Mouse (Mus musculus) MEL (cell line): Measurements from ENCODE around the gene Rps6kb2. TPM values are rescaled to one million over a fixed set of nuclear protein-coding genes. Genes with fewer than 3 reads are reported as not detected.

Experiments
- DNase-seq: peaks from one replicate; pipeline ENCODE4 v3.0.0; 2011; ENCODE audit warnings: low read depth, low spot score
- H3K27ac ChIP-seq: 2 replicates; pipeline ENCODE4 v1.5.1; 2012; ENCODE audit warnings: low read depth, mild to moderate bottlenecking, control low read depth, low read length, moderate library complexity; ENCODE audit not compliant: control insufficient read depth
- H3K27me3 ChIP-seq, 2 experiments: fragments of 150-350 bp in 1 of 2; sonication (generic) in 1 of 2; 2 replicates each; pipeline ENCODE4 v1.6.1; 2012; ENCODE audit warnings: low read length in 2 of 2, mild to moderate bottlenecking in 2 of 2, improper control_type of control experiment in 1 of 2, moderate library complexity in 1 of 2; ENCODE audit not compliant: insufficient read depth in 2 of 2, control insufficient read depth in 1 of 2
- H3K36me3 ChIP-seq, 2 experiments: 2 replicates each; pipeline ENCODE4 v1.6.1; 2012 to 2014; ENCODE audit warnings: low read length in 2 of 2, improper control_type of control experiment in 1 of 2, inconsistent platforms in 1 of 2, mild to moderate bottlenecking in 1 of 2; ENCODE audit not compliant: insufficient read depth in 2 of 2, control insufficient read depth in 1 of 2
- H3K4me1 ChIP-seq, 2 experiments: fragments of 150-350 bp in 1 of 2; sonication (generic) in 1 of 2; 2 replicates each; pipeline ENCODE4 v1.6.1; 2012; ENCODE audit warnings: low read length in 2 of 2, improper control_type of control experiment in 1 of 2, mild to moderate bottlenecking in 1 of 2; ENCODE audit not compliant: insufficient read depth in 2 of 2, control insufficient read depth in 1 of 2
- H3K4me3 ChIP-seq, 2 experiments: fragments of 150-350 bp in 1 of 2; sonication (generic) in 1 of 2; 2 replicates each; pipeline ENCODE4 v1.5.1; 2012; ENCODE audit warnings: low read depth in 2 of 2, low read length in 2 of 2, mild to moderate bottlenecking in 2 of 2, moderate library complexity in 2 of 2, control low read depth in 1 of 2, improper control_type of control experiment in 1 of 2; ENCODE audit not compliant: control insufficient read depth in 1 of 2, insufficient read depth in 1 of 2
- H3K79me2 ChIP-seq: 2 replicates; pipeline ENCODE4 v1.6.1; 2012; ENCODE audit warnings: mild to moderate bottlenecking, low read length, moderate library complexity; ENCODE audit not compliant: control insufficient read depth, poor library complexity, insufficient read depth
- H3K9ac ChIP-seq: 2 replicates; pipeline ENCODE4 v1.6.1; 2012; ENCODE audit warnings: low read depth, mild to moderate bottlenecking, control low read depth, low read length, moderate library complexity; ENCODE audit not compliant: control insufficient read depth, poor library complexity, severe bottlenecking
- H3K9me3 ChIP-seq: fragments of 150-350 bp; sonication (generic); replicated peaks from 2 replicates; pipeline ENCODE4 v1.6.1; 2012; ENCODE audit warnings: mild to moderate bottlenecking, low read length, improper control_type of control experiment, moderate library complexity; ENCODE audit not compliant: insufficient read depth
- CHD1 ChIP-seq: IDR thresholded peaks from 2 replicates; pipeline ENCODE4 v1.6.1; 2012; ENCODE audit warnings: low read depth, mild to moderate bottlenecking, inconsistent platforms, low read length, improper control_type of control experiment
- CHD2 ChIP-seq: IDR thresholded peaks from 2 replicates; pipeline ENCODE4 v1.6.1; 2011; ENCODE audit warnings: low read length, improper control_type of control experiment
- CTCF ChIP-seq, 3 experiments: IDR thresholded peaks in 2 of 3; conservative IDR thresholded peaks in 1 of 3; 2 replicates each; pipeline ENCODE4 v1.5.1; 2011 to 2012; ENCODE audit warnings: low read length in 3 of 3, low read depth in 2 of 3, mild to moderate bottlenecking in 2 of 3, improper control_type of control experiment in 1 of 3, inconsistent platforms in 1 of 3, mixed read lengths in 1 of 3, moderate library complexity in 1 of 3; ENCODE audit not compliant: control insufficient read depth in 1 of 3, insufficient read depth in 1 of 3, poor library complexity in 1 of 3, severe bottlenecking in 1 of 3
- E2F4 ChIP-seq: IDR thresholded peaks from 2 replicates; pipeline ENCODE4 v1.6.1; 2011; ENCODE audit warnings: low read depth, low read length, improper control_type of control experiment, borderline replicate concordance
- ELF1 ChIP-seq: IDR thresholded peaks from 2 replicates; pipeline ENCODE4 v1.6.1; 2014; ENCODE audit warnings: low read depth, mild to moderate bottlenecking, inconsistent platforms, low read length, improper control_type of control experiment, moderate library complexity
- EP300 ChIP-seq, 2 experiments: IDR thresholded peaks; 2 replicates each; pipeline ENCODE4 v1.6.1; 2011; ENCODE audit warnings: improper control_type of control experiment in 2 of 2, low read length in 2 of 2, low read depth in 1 of 2, mild to moderate bottlenecking in 1 of 2
- ETS1 ChIP-seq: IDR thresholded peaks from 2 replicates; pipeline ENCODE4 v1.6.1; 2012; ENCODE audit warnings: low read depth, mild to moderate bottlenecking, inconsistent platforms, low read length, improper control_type of control experiment, moderate library complexity
- GABPA ChIP-seq: IDR thresholded peaks from 2 replicates; pipeline ENCODE4 v1.6.1; 2012; ENCODE audit warnings: low read depth, mild to moderate bottlenecking, inconsistent platforms, low read length, improper control_type of control experiment, moderate library complexity
- GATA1 ChIP-seq: IDR thresholded peaks from 2 replicates; pipeline ENCODE4 v1.6.1; 2011; ENCODE audit warnings: low read depth, low read length, improper control_type of control experiment
- HCFC1 ChIP-seq: IDR thresholded peaks from 2 replicates; pipeline ENCODE4 v1.6.1; 2012; ENCODE audit warnings: low read depth, mild to moderate bottlenecking, inconsistent platforms, low read length, improper control_type of control experiment, moderate library complexity
- KAT2A ChIP-seq: conservative IDR thresholded peaks from 2 replicates; pipeline ENCODE4 v1.6.1; 2012; ENCODE audit warnings: low read depth, low read length, improper control_type of control experiment, inconsistent platforms
- MAZ ChIP-seq: IDR thresholded peaks from 2 replicates; pipeline ENCODE4 v1.6.1; 2012; ENCODE audit warnings: low read depth, mild to moderate bottlenecking, inconsistent platforms, low read length, improper control_type of control experiment
- MXI1 ChIP-seq: IDR thresholded peaks from 2 replicates; pipeline ENCODE4 v1.6.1; 2011; ENCODE audit warnings: mild to moderate bottlenecking, low read depth, low read length, improper control_type of control experiment
- MYB ChIP-seq: IDR thresholded peaks from 2 replicates; pipeline ENCODE4 v1.6.1; 2011; ENCODE audit warnings: mild to moderate bottlenecking, low read depth, low read length, improper control_type of control experiment
- MYC ChIP-seq: IDR thresholded peaks from 2 replicates; pipeline ENCODE4 v1.6.1; 2011; ENCODE audit warnings: low read depth, mild to moderate bottlenecking, low read length, improper control_type of control experiment, moderate library complexity
- NELFE ChIP-seq: IDR thresholded peaks from 2 replicates; pipeline ENCODE4 v1.6.1; 2011; ENCODE audit warnings: low read depth, low read length, improper control_type of control experiment
- NRF1 ChIP-seq: IDR thresholded peaks from 2 replicates; pipeline ENCODE4 v1.6.1; 2014; ENCODE audit warnings: low read depth, mild to moderate bottlenecking, inconsistent platforms, low read length, improper control_type of control experiment, moderate library complexity; ENCODE audit not compliant: poor library complexity, insufficient read depth, severe bottlenecking
- POLR2A ChIP-seq, 2 experiments: IDR thresholded peaks; 2 replicates each; pipeline ENCODE4 v1.6.1; 2011 to 2012; ENCODE audit warnings: low read length in 2 of 2, mild to moderate bottlenecking in 2 of 2, control low read depth in 1 of 2, improper control_type of control experiment in 1 of 2, low read depth in 1 of 2, moderate library complexity in 1 of 2; ENCODE audit not compliant: control insufficient read depth in 1 of 2, insufficient read depth in 1 of 2, poor library complexity in 1 of 2
- POLR2AphosphoS2 ChIP-seq: IDR thresholded peaks from 2 replicates; pipeline ENCODE4 v1.6.1; 2011; ENCODE audit warnings: low read length, improper control_type of control experiment
- POLR2AphosphoS5 ChIP-seq: IDR thresholded peaks from 2 replicates; pipeline ENCODE4 v1.6.1; 2012; ENCODE audit warnings: low read depth, borderline replicate concordance, mild to moderate bottlenecking, inconsistent platforms, low read length, moderate library complexity, mixed read lengths
- RAD21 ChIP-seq: IDR thresholded peaks from 2 replicates; pipeline ENCODE4 v1.6.1; 2011; ENCODE audit warnings: mild to moderate bottlenecking, low read depth, low read length, improper control_type of control experiment
- RCOR1 ChIP-seq: IDR thresholded peaks from 2 replicates; pipeline ENCODE4 v1.6.1; 2012; ENCODE audit warnings: low read depth, mild to moderate bottlenecking, inconsistent platforms, low read length, improper control_type of control experiment
- SIN3A ChIP-seq: IDR thresholded peaks from 2 replicates; pipeline ENCODE4 v1.6.1; 2012; ENCODE audit warnings: low read length, improper control_type of control experiment, inconsistent platforms
- TBP ChIP-seq: IDR thresholded peaks from 2 replicates; pipeline ENCODE4 v1.8.0; 2011; ENCODE audit warnings: low read depth, low read length, improper control_type of control experiment
- TCF12 ChIP-seq: IDR thresholded peaks from 2 replicates; pipeline ENCODE4 v1.6.1; 2014; ENCODE audit warnings: low read depth, mild to moderate bottlenecking, inconsistent platforms, low read length, improper control_type of control experiment, moderate library complexity
- USF1 ChIP-seq: IDR thresholded peaks from 2 replicates; pipeline ENCODE4 v1.6.1; 2014; ENCODE audit warnings: low read depth, mild to moderate bottlenecking, inconsistent platforms, low read length, improper control_type of control experiment, moderate library complexity
- USF2 ChIP-seq, 2 experiments: IDR thresholded peaks; 2 replicates each; pipeline ENCODE4 v1.6.1; 2011 to 2012; ENCODE audit warnings: improper control_type of control experiment in 2 of 2, low read length in 2 of 2, borderline replicate concordance in 1 of 2, inconsistent platforms in 1 of 2, low read depth in 1 of 2, mild to moderate bottlenecking in 1 of 2; ENCODE audit not compliant: insufficient read depth in 1 of 2
- ZKSCAN1 ChIP-seq: IDR thresholded peaks from 2 replicates; pipeline ENCODE4 v1.6.1; 2012; ENCODE audit warnings: low read depth, mild to moderate bottlenecking, inconsistent platforms, low read length, improper control_type of control experiment, moderate library complexity
- ZMIZ1 ChIP-seq: IDR thresholded peaks from 2 replicates; pipeline ENCODE4 v1.6.1; 2012; ENCODE audit warnings: low read depth, mild to moderate bottlenecking, inconsistent platforms, low read length, improper control_type of control experiment, moderate library complexity
- ZNF384 ChIP-seq: IDR thresholded peaks from 2 replicates; pipeline ENCODE4 v1.6.1; 2012; ENCODE audit warnings: low read depth, mild to moderate bottlenecking, inconsistent platforms, low read length, improper control_type of control experiment
- polyA plus RNA-seq, 2 experiments: library from polyadenylated mRNA; stranded (reverse) in 1 of 2; unstranded in 1 of 2; fragments of >175 nt in 1 of 2; fragments of >200 nt in 1 of 2; gene quantifications; 2 replicates each; pipeline versions ENCODE4 v1.2.1 to v1.2.4; 2012; ENCODE audit warnings: low replicate concordance in 2 of 2, low read depth in 1 of 2; ENCODE audit not compliant: insufficient read length in 2 of 2, insufficient read depth in 1 of 2, missing spikeins in 1 of 2
- total RNA-seq: library from RNA; depleted of rRNA; stranded (reverse); fragments of 300-350 nt; gene quantifications from 2 replicates; pipeline ENCODE4 v1.2.3, GENCODE M21; 2012

Gene Rps6kb2
- total and polyA plus RNA-seq, 3 experiments: 8.7 to 19.8 TPM; not detected in 1

- TF ChIP-seq ZKSCAN1: no peak
- 0 out of 2 replicates have a peak, but pooled peaks have one; percentile 24 for TF ChIP-seq NRF1
- peak; percentile 60 to 90 for TF ChIP-seq POLR2A (IDR thresholded peaks at IDR 0.05; ENCODE audit: control insufficient read depth in 1 of 2, insufficient read depth in 1 of 2, low read depth in 1 of 2, low read length in 2 of 2, poor library complexity in 1 of 2)
- TF ChIP-seq ZNF384: 0 out of 2 replicates have a peak, but pooled peaks have one; percentile 11
- no peak; the same call in 1 of the 2 replicates for TF ChIP-seq KAT2A
- peak in 2 of 3 experiments; percentile 74 to 86; a peak in 5 of 6 replicates for TF ChIP-seq CTCF (IDR thresholded peaks at IDR 0.05 in 2 of 3, conservative IDR thresholded peaks at IDR 0.05 in 1 of 3; ENCODE audit: control insufficient read depth in 1 of 3, insufficient read depth in 1 of 3, low read depth in 2 of 3, low read length in 3 of 3, poor library complexity in 1 of 3, severe bottlenecking in 1 of 3)
- peak; percentile 80 for TF ChIP-seq POLR2AphosphoS2
- TF ChIP-seq MYC: 0 out of 2 replicates have a peak, but pooled peaks have one; percentile 57
- no peak for TF ChIP-seq USF2 (IDR thresholded peaks at IDR 0.05; ENCODE audit: borderline replicate concordance in 1 of 2, insufficient read depth in 1 of 2, low read depth in 1 of 2, low read length in 2 of 2)
- TF ChIP-seq TCF12: peak; percentile 51
- peak; percentile 71 for TF ChIP-seq HCFC1
- TF ChIP-seq EP300 (IDR thresholded peaks at IDR 0.05; ENCODE audit: low read depth in 1 of 2, low read length in 2 of 2): peak in 1 of 2 experiments; percentile 26; a peak in 2 of 4 replicates
- TF ChIP-seq MYB: no peak
- peak; percentile 77 for TF ChIP-seq ELF1
- TF ChIP-seq, all 39 proteins: peak for 20
Observed at GRCm38 (mm10) chr19:4191528-4192250, 28.5 kb upstream of the Rps6kb2 start, which contains the start of gene Ppp1ca (continued).

DNA sequence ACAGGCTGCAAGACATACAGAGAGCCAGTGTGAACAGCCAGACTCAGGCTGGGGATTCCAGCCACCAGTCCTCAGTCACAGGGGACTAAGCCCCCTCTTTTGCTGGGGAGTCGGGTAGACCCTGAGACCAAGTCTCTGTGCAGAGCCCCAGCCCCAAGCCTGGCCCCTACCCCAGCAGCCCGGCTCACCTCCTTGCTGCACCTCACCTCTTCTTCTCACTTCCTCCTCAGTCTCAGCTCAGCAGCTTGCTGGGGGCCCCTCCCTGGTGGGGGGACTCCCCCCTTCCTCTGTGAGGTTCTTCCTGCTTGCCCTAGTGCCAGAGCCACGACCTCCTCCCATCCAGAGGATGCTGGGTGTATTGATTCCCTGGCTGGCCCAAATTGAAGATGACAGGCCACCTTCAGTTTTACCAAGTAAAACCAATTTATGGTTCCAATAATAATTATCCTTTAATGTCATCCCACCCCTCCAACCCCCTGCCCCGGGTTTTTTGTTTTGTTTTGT lies 27.7 kb upstream of the Rps6kb2 start, which contains the start of gene Tbc1d10c:
Gene Tbc1d10c, minus strand, starts transcription at position 454 of the 504 bp plus-strand sequence.
- Histone ChIP-seq H3K27me3 (no peaks in the 10 kb centered on the region), H3K4me3 (peak within 1 kb of the TSS; percentile 85 to 88), H3K9ac (peak within 1 kb of the TSS; percentile 99), H3K27ac (peak within 1 kb of the TSS; percentile 98), H3K9me3 (no peaks in the 10 kb centered on the region), H3K4me1 (peaks cover 6 to 20% of the 10 kb centered on the region in 2 experiments), H3K36me3 (peaks cover 6 to 17% of the 10 kb centered on the region in 2 experiments; a peak in 3 of 4 replicates), H3K79me2 (peaks cover 28% of the 10 kb centered on the region)
- peak; percentile 83 for DNase-seq
- 0 out of 2 replicates have a peak, but pooled peaks have one; percentile 34 for TF ChIP-seq TBP
- no peak for TF ChIP-seq MYB
- TF ChIP-seq ETS1: 0 out of 2 replicates have a peak, but pooled peaks have one; percentile 14
- no peak for TF ChIP-seq KAT2A
- no peak for TF ChIP-seq GABPA
- peak; percentile 35 for TF ChIP-seq HCFC1
- no peak for TF ChIP-seq CHD2
- TF ChIP-seq MAZ: peak; percentile 98
- no peak for TF ChIP-seq TCF12
- no peak for TF ChIP-seq ZMIZ1
- TF ChIP-seq USF1: no peak
- TF ChIP-seq POLR2AphosphoS5: no peak
- TF ChIP-seq GATA1: no peak
- no peak for TF ChIP-seq EP300 (IDR thresholded peaks at IDR 0.05; ENCODE audit: low read depth in 1 of 2, low read length in 2 of 2)
- TF ChIP-seq MXI1: peak; percentile 98
- TF ChIP-seq ZNF384: no peak
- peak; percentile 21; the same call in 1 of the 2 replicates for TF ChIP-seq NELFE
- TF ChIP-seq ZKSCAN1: no peak
- peak; percentile 76 for TF ChIP-seq ELF1
- TF ChIP-seq USF2 (IDR thresholded peaks at IDR 0.05; ENCODE audit: borderline replicate concordance in 1 of 2, insufficient read depth in 1 of 2, low read depth in 1 of 2, low read length in 2 of 2): no peak
- TF ChIP-seq RAD21: no peak
- no peak for TF ChIP-seq CHD1
- 0 out of 2 replicates have a peak, but pooled peaks have one; percentile 52 for TF ChIP-seq SIN3A
- no peak for TF ChIP-seq E2F4
- no peak for TF ChIP-seq CTCF (IDR thresholded peaks at IDR 0.05 in 2 of 3, conservative IDR thresholded peaks at IDR 0.05 in 1 of 3; ENCODE audit: control insufficient read depth in 1 of 3, insufficient read depth in 1 of 3, low read depth in 2 of 3, low read length in 3 of 3, poor library complexity in 1 of 3, severe bottlenecking in 1 of 3)
- no peak for TF ChIP-seq RCOR1
